Mouse (Mus musculus) kidney, adult 2 months (tissue): ENCODE measurements at regions not wholly inside any gene's neighbourhood (a gene's known extent, or its start where the extent isn't known, plus 50 kb on each side); places are given as distances from the start of the nearest gene placed in this dataset.

Experiments
- DNase-seq: peaks from one replicate; pipeline ENCODE4 v3.0.0; 2021
- H3K27ac ChIP-seq: fragments of 200-500 bp; 2 replicates; pipeline ENCODE4 v1.5.1; 2012; ENCODE audit warnings: low read depth, low read length, control low read depth, inconsistent platforms; ENCODE audit not compliant: insufficient read depth
- H3K27me3 ChIP-seq: fragments of 200-500 bp; replicated peaks from 2 replicates; pipeline ENCODE4 v1.6.1; 2012; ENCODE audit warnings: mild to moderate bottlenecking, moderate library complexity, low read length, inconsistent platforms; ENCODE audit not compliant: control insufficient read depth, insufficient read depth
- H3K36me3 ChIP-seq: fragments of 200-500 bp; 2 replicates; pipeline ENCODE4 v1.6.1; 2012; ENCODE audit warnings: mild to moderate bottlenecking, moderate library complexity, low read length, inconsistent platforms; ENCODE audit not compliant: control insufficient read depth, insufficient read depth
- H3K4me1 ChIP-seq: fragments of 200-500 bp; 2 replicates; pipeline ENCODE4 v1.6.1; 2011; ENCODE audit warnings: low read length; ENCODE audit not compliant: control insufficient read depth, insufficient read depth
- H3K4me3 ChIP-seq: fragments of 200-500 bp; 2 replicates; pipeline ENCODE4 v1.5.1; 2011; ENCODE audit warnings: mild to moderate bottlenecking, low read depth, low read length, control low read depth; ENCODE audit not compliant: insufficient read depth
- CTCF ChIP-seq: fragments of 200-500 bp; conservative IDR thresholded peaks from 2 replicates; pipeline ENCODE4 v1.5.1; 2011; ENCODE audit warnings: low read depth, mild to moderate bottlenecking, control low read depth, low read length, moderate library complexity, mixed read lengths; ENCODE audit not compliant: insufficient read depth, insufficient read length
- POLR2A ChIP-seq: fragments of 200-500 bp; IDR thresholded peaks from one replicate; pipeline ENCODE4 v1.6.1; 2011; ENCODE audit warnings: low read depth, low read length, control low read depth
- WGBS: fragments of 180-500 bp; shearing (Covaris S2); methylation state at CpG from one replicate; pipeline ENCODE4 v1.1.7; 2018; 5-methylcytosine and 5-hydroxymethylcytosine counted together

GRCm38 (mm10) chrX:163181588-163181987 is 217.2 kb upstream of the S100g start:
- TF ChIP-seq POLR2A: no peak
- TF ChIP-seq CTCF: no peak
- Histone ChIP-seq H3K4me3 (no peak overlapping the region), H3K36me3 (no peaks in the 10 kb centered on the region), H3K27me3 (no peaks in the 10 kb centered on the region), H3K4me1 (no peaks in the 10 kb centered on the region), H3K27ac (no peak overlapping the region)
- no peak for DNase-seq
- 98% methylated on average over 3 of the region's 3 CpGs for WGBS

GRCm38 (mm10) chrX:163164810-163165209 is 200.4 kb upstream of the S100g start:
- Histone ChIP-seq H3K27ac (no peak overlapping the region), H3K27me3 (no peaks in the 10 kb centered on the region)

GRCm38 (mm10) chrX:163155251-163155650 is 190.9 kb upstream of the S100g start:
- no peak overlapping the region for H3K4me3 ChIP-seq
- no peaks in the 10 kb centered on the region for H3K4me1 ChIP-seq
- 66% methylated on average over 5 of the region's 5 CpGs for WGBS
- no peaks in the 10 kb centered on the region for H3K36me3 ChIP-seq
- H3K27me3 ChIP-seq: no peaks in the 10 kb centered on the region
- no peak overlapping the region for H3K27ac ChIP-seq
- no peak for DNase-seq
- TF ChIP-seq CTCF (no peak), POLR2A (no peak)

More at GRCm38 (mm10) chrX:163164810-163165209, 200.4 kb upstream of the S100g start:
- TF ChIP-seq POLR2A (no peak), CTCF (no peak)
- Histone ChIP-seq H3K36me3 (no peaks in the 10 kb centered on the region), H3K4me3 (no peak overlapping the region), H3K4me1 (no peaks in the 10 kb centered on the region)
- no peak for DNase-seq
- WGBS: 93% methylated on average over 2 of the region's 2 CpGs

DNA sequence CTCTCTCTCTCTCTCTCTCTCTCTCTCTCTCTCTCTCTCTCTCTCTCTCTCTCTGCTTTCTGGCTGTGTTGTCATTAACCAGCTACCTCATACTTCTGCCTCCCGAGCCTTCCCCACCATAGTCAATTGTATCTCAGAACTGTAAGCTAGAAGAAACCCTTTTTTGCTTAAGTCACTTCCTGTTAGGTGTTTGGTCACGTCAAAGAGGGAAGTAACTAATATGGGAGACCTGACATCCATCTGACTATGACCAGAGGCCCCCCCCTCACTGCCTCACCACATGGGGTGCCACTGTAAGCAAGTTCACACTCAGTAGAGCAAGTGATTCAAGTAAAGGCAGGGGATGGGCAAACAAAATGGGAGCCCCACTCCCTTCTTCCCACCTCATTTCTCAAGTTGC is 187.6 kb upstream of the S100g start:
- Histone ChIP-seq H3K4me3 (no peak overlapping the region), H3K27ac (no peak overlapping the region), H3K4me1 (no peaks in the 10 kb centered on the region), H3K36me3 (no peaks in the 10 kb centered on the region), H3K27me3 (no peaks in the 10 kb centered on the region)
- DNase-seq: no peak
- TF ChIP-seq POLR2A: no peak
- TF ChIP-seq CTCF: no peak
- WGBS: 63% methylated on average over 2 of the region's 2 CpGs

DNA sequence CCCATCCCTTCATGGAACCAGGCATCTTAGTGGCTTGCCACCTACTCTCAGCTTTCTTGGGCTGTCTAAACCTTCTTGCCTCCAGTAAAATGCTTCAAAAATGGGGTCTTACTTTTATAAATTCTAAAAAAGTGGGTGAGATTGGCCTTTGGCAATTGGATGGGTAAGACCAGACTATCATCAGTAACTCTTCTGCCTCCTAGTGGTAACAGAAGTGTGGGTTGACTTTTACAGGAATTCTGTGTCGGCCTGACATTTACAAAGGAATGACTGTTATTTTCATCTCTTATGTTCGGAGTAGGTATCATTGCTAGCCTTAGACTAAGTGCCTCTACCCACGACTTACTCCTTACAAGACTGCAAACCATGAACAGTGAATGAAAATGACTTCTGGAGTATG is 180.1 kb upstream of the S100g start:
- no peak overlapping the region for H3K4me3 ChIP-seq
- DNase-seq: peak; percentile 1
- H3K27me3 ChIP-seq: no peaks in the 10 kb centered on the region
- H3K4me1 ChIP-seq: no peaks in the 10 kb centered on the region
- TF ChIP-seq POLR2A: no peak
- no peak for TF ChIP-seq CTCF
- WGBS: 53% methylated on average over 3 of the region's 3 CpGs
- no peak overlapping the region for H3K27ac ChIP-seq
- H3K36me3 ChIP-seq: no peaks in the 10 kb centered on the region

DNA sequence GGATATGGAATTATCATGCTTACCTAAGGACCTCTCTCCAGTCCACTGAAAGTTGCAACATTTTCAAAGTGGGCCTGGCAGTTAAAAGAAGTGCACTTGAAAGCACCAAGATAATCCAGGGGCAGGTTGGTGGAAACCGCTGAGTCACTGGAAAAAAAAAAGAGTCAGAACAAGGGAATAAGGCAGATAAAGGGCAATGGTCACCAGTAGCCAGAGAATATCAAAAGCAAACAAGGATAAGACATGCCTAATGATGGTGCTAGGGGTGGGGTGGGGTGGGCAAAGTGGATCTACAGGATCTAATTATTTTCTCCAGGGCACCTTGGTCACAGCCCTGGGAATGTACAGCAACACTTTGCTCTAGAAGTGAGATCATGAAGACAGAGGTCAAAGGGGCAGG is 175.1 kb upstream of the S100g start:
- H3K27ac ChIP-seq: no peak overlapping the region
- DNase-seq: no peak
- H3K27me3 ChIP-seq: no peaks in the 10 kb centered on the region
- TF ChIP-seq POLR2A (no peak), CTCF (no peak)
- 71% methylated on average over 1 of the region's 1 CpGs for WGBS
- H3K4me3 ChIP-seq: no peak overlapping the region
- no peaks in the 10 kb centered on the region for H3K4me1 ChIP-seq
- no peaks in the 10 kb centered on the region for H3K36me3 ChIP-seq

DNA sequence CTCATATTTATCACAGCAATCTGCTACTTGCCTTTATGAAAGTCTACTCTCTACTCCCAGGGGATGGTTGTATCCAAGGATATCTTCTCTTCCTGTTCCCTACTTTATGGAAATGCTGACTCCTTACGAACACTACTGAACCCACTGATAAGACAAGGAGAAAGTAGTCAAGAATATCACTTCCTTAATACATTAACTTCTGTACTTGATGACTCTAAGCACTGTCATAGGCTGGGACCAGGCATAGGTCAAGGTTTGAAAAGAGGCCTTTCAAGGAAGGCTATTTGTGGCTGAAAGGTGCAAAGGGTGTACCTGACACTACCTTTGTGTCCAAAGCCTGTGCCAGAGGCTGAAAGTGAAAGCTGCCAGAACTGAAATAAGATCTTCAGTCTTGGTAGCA is 164.2 kb upstream of the S100g start:
- TF ChIP-seq POLR2A (no peak), CTCF (no peak)
- 83% methylated on average over 1 of the region's 1 CpGs for WGBS
- Histone ChIP-seq H3K27me3 (no peaks in the 10 kb centered on the region), H3K36me3 (no peaks in the 10 kb centered on the region), H3K4me3 (no peak overlapping the region), H3K4me1 (no peaks in the 10 kb centered on the region), H3K27ac (no peak overlapping the region)
- no peak for DNase-seq
